Mouse (Mus musculus) E14TG2a.4 (cell line): ENCODE results near the gene Acap1.

ENCODE experiments used
- CTCF ChIP-seq: conservative IDR thresholded peaks from 2 replicates; pipeline ENCODE4 v1.5.1; 2014; ENCODE audit warnings: low read length
- NANOG ChIP-seq: IDR thresholded peaks from 2 replicates; pipeline ENCODE4 v1.6.1; 2014; ENCODE audit warnings: borderline replicate concordance, low read length, mixed read lengths
- POU5F1 ChIP-seq: IDR thresholded peaks from 2 replicates; pipeline ENCODE4 v1.6.1; 2014; ENCODE audit warnings: low read length, borderline replicate concordance

GRCm38 (mm10) chr11:69838714-69839104 is 56.6 kb downstream of the Acap1 start:
- TF ChIP-seq CTCF: no peak
- TF ChIP-seq NANOG: no peak
- TF ChIP-seq POU5F1: no peak
